Mouse (Mus musculus) adrenal gland, adult 2 months (tissue): ENCODE measurements around the gene Rab23. TPM values are rescaled to one million over a fixed set of nuclear protein-coding genes. Genes with fewer than 3 reads are reported as not detected.
A peak's percentile ranks its signal among the peaks of the same experiment; 100 is the strongest.

ENCODE experiments used
- DNase-seq: peaks from one replicate; pipeline ENCODE4 v3.0.0; 2021
- long read RNA-seq: library from polyadenylated mRNA; stranded (forward); transcript quantifications from one replicate; pipeline ENCODE4 v2.0.0, GENCODE M21; 2021
- polyA plus RNA-seq: library from polyadenylated mRNA; depleted of rRNA; stranded (reverse); fragments of >200 nt; gene quantifications from 2 replicates; pipeline ENCODE4 v1.2.3, GENCODE M21; 2012; rRNA removed
- total RNA-seq, 2 experiments: library from RNA; stranded (reverse); gene quantifications; 2 replicates each; pipeline ENCODE4 v1.2.3; 2021

Rab23 gene
- total RNA-seq = 10 to 100 TPM in 1 of 2 experiments, 1 to 10 TPM in 1; 9.2 to 12.6 TPM
- 2.9 and 5.7 TPM in 2 replicates for polyA plus RNA-seq
- long read RNA-seq, full-length matches to known transcripts = 3 of 4 reads
- long read RNA-seq, partial matches to known transcripts = 1 of 4 reads
- long read RNA-seq, other reads (novel, unspliced or antisense) = 0 of 4 reads

DNA sequence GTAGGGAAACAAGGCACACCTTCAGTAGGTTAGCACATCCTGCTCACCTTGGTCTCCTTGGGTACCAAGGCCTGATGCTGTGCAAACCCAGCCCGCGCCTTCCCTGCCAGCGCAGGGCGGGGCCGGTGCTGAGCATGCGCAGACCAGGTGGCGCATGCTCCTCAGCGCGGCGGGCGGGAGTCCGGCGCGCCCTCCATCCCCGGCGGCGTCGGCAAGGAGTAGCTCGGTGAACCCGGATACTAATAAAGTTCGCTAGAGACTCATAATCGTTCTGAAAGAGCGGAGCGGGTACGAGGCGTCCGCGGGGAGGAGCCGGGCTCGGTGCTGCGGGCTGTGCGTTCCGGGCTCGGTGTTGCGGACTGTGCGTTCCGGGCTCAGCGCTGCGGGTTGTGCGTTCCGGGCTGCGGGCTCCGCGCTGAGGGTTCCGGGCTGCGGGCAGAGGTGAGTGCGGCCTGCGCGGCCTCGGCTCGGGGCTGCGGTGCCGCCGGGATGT, at the start of gene Rab23:
TSS of gene Rab23 (plus strand) at position 155 of the 493 bp plus-strand sequence.
- DNase-seq = peak; percentile 87

GRCm38 (mm10) chr1:33670164-33670616, 49.5 kb upstream of the Rab23 start:
- peak; percentile 75 for DNase-seq

DNA sequence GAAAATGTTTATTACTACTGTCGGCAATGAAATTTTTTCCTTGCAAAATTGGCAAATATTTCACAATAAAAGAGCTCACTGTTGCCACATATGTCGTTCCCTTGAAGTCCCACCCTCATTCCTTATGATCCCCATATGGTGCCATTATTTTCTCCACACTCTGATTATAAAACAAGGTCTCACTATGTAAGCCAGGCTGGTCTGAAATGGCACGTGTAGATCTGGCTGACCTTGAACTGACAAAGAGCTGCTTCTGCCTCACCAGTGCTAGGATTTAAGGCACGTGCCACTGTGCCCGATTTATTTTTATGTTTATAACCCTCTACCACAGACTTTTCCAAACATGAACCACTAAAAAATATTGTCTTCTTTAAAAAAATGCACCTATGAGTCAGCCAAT, 48.2 kb upstream of the Rab23 start:
- DNase-seq = peak; percentile 35

- DNase-seq = no peak
Observed at GRCm38 (mm10) chr1:33672083-33672482, 47.6 kb upstream of the Rab23 start.

DNA sequence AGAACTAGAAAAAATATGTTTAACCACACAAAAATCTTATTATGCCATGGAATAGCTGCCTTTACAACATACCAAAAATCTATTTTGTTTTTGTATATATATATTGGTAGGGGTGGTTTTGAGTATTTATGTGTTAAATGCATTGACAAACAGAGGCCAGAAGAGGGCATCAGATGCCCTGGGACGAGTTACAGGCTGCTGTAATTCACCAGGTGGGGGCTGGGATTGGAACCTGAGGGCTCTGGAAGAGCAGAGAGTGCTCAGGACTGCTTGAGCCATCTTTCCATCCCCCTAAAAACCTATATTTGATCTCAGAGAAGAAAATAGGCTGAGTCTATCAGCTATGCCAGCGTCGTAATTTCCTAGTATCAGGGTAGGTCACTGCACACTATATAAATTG, 47.2 kb upstream of the Rab23 start:
- no peak for DNase-seq

GRCm38 (mm10) chr1:33673158-33673960, 46.3 kb upstream of the Rab23 start:
- DNase-seq = no peak

DNA sequence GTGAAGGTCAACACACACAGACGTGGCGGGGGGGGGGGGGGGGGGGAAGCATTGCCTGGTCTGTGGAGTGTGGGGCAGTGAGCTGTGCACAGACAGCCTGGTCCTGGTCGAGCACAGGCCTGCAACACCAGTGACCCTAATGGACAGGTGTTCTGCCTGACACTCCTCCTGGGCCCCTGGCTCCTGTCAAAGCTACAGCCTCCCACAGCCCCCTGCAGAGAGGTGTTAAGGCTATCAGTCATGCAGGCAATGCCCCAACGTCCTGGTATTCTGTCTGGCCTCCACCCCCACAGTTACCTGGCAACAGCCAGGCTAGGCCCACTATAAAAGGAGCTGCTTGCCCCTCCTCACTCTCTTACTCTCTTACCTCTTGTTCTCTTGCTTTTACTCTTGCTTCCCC, 39.3 kb upstream of the Rab23 start:
- no peak for DNase-seq

GRCm38 (mm10) chr1:33680890-33681289, 38.8 kb upstream of the Rab23 start:
- no peak for DNase-seq

DNA sequence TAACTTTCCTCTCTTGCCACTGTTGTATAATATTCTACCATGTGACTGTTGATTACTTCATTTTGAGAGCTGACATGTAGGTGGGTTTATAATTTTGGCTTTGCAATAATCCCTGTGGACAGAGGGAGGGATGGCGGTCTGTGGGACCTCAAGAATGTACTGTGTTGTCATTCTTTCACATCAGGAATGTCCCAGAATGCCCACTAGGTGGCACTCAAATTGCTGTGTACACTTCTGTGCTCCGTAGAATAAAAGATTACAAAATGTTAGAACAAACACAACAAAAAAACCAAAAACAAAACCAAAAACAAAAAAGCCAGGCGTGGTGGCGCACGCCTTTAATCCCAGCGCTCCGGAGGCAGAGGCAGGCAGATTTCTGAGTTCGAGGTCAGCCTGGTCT, 35.2 kb upstream of the Rab23 start:
- DNase-seq = peak; percentile 3

GRCm38 (mm10) chr1:33688810-33689209, 30.9 kb upstream of the Rab23 start:
- DNase-seq = no peak

GRCm38 (mm10) chr1:33689446-33690086, 30.1 kb upstream of the Rab23 start:
- no peak for DNase-seq

DNA sequence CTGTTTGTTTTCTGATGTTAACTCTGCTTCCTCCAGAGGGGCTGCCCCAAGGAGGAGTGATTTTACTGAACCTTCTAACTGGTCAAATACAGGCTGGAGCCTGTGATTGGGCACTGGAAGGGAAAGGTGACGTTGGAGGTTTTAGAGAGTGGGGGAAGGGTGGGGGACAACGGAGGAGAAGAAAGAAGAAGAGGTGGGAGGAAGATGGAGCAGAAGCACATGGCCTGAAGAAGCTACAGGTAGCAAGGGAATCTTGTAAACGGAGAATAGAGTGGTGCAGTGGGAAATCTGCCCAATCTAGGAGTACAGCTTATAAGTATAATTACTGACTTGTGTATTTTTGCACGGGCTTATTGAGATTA, 29.6 kb upstream of the Rab23 start:
- DNase-seq = no peak

GRCm38 (mm10) chr1:33693893-33694292, 25.8 kb upstream of the Rab23 start:
- no peak for DNase-seq

- DNase-seq = no peak
Observed at GRCm38 (mm10) chr1:33696016-33696415, 23.7 kb upstream of the Rab23 start.

- DNase-seq = no peak
Observed at GRCm38 (mm10) chr1:33701244-33701643, 18.4 kb upstream of the Rab23 start.

GRCm38 (mm10) chr1:33709615-33710014, 10.1 kb upstream of the Rab23 start:
- DNase-seq = no peak

- no peak for DNase-seq
Observed at GRCm38 (mm10) chr1:33712026-33712425, 7.7 kb upstream of the Rab23 start.

DNA sequence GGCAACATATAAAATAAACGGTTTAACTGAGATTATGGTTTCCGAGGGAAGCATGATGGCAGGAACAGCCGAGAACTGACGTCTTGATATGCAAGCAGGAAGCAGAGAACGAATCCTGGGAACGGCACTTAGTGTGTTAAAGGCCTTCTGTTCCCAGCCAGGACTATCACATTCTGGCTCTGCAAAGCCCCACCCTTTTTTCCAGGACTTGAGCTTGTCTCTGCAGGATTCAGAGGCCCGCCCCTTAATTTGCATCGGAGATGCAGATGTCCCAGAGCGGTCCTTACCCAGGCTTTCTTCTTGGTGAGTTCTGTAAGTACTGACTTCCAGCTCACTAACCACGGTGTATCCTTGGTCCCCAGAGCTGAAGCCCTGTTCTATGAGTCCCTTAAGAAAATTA, 4.9 kb upstream of the Rab23 start:
- no peak for DNase-seq

GRCm38 (mm10) chr1:33717636-33718035, 2.1 kb upstream of the Rab23 start:
- no peak for DNase-seq

GRCm38 (mm10) chr1:33720231-33720630, 544 bp downstream of the Rab23 start:
- no peak for DNase-seq

DNA sequence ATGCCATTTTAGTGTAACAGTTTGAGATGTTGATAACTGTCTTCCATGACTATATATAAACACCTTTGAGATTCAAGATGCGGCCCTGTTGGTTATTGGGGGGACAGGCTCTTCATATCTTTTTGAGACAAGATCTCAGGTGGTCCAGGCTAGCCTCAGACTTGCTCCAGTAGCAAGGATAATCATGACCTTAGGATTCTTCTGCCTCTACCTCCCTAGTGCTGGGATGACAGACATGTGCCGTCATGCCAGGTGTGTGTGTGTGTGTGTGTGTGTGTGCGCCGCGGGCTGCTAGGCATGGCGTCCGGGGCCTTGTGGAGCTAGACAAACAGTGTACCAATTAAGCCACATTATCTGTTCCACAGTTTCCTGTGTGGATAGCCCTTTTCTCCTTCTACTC, 1.3 kb downstream of the Rab23 start:
- no peak for DNase-seq

GRCm38 (mm10) chr1:33724516-33724915, 4.8 kb downstream of the Rab23 start:
- DNase-seq = no peak

DNA sequence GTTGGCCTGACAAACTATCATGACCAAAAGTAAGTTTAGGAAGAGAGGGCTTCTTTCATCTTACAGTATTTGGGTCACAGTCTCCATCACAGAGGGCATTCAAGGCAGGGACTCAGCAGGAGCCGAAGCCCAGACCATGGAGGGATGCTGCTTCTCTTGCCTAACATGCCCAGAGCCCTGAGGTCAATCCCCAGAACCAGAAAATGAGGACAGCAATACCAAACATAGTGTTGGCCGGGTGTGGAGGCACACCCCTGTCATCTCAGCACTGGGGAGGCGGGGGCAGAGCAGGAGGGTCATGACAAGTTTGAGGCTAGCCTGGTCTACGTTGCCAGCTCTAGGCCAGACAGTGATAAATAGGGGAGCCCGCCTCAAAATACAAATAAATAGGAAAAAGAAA, 5.4 kb downstream of the Rab23 start:
- DNase-seq = no peak
